Mouse (Mus musculus): ENCODE results near the gene Cbln4.

- TF ChIP-seq CTCF (IDR thresholded peaks at IDR 0.05; ENCODE audit: low read depth) = no peak
- TF ChIP-seq EP300 (IDR thresholded peaks at IDR 0.05; ENCODE audit: low read depth) = no peak
These were observed 1.1 kb downstream of the Cbln4 start for GRCm38 (mm10) chr2:172042125-172042524.
